Mouse (Mus musculus): ENCODE data around the gene Etfrf1. TPM values are rescaled to one million over a fixed set of nuclear protein-coding genes. Genes with fewer than 3 reads are reported as not detected.

The Etfrf1 gene
- polyA plus RNA-seq, 1 experiment from 2014 or later: 33.8 TPM

DNA sequence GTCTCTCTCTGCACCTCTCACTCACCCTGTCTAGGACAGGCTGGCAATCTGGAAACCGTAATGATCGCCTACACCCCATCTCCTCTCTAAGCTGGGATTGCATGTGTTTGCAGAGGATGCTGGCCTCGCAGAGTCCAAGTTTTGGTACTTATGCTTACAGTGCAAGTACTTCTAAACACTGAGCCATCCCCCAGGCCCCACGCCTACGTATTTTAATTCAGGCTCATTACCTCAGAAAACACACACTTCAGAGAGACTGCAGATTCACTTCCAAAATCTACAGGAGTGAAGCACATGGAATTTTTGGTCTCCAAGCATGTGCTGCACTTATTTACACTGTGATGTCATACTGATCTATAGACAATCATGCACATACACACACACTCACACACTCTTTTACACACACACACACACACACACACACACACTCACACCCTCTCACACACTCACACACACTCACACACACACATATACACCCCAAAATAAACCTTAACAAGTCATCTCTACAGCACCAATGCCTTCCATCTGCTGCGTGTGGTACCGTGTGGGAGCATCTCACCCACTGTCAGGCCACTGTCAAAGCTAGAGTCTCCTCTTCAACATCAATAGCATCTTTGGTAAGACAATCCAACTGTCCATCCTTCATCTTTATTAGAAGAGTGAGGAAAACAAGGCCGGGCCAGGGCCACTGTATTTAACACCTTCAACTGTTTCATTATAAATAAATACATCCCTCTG, 12.8 kb upstream of the Etfrf1 start:
- 95% methylated on average over 8 of the region's 8 CpGs for whole genome bisulfite sequencing
- Histone ChIP-seq H3K4me1 (replicated peaks) (no peaks in the 10 kb centered on the region), H3K27me3 (no peaks in the 10 kb centered on the region), H3K4me2 (replicated peaks) (no peak overlapping the region), H3K4me3 (replicated peaks) (no peak overlapping the region), H3K36me3 (no peaks in the 10 kb centered on the region), H3K9me3 (no peaks in the 10 kb centered on the region), H3K9ac (replicated peaks) (no peak overlapping the region), H3K27ac (no peak overlapping the region)
- no peak for ATAC-seq

DNA sequence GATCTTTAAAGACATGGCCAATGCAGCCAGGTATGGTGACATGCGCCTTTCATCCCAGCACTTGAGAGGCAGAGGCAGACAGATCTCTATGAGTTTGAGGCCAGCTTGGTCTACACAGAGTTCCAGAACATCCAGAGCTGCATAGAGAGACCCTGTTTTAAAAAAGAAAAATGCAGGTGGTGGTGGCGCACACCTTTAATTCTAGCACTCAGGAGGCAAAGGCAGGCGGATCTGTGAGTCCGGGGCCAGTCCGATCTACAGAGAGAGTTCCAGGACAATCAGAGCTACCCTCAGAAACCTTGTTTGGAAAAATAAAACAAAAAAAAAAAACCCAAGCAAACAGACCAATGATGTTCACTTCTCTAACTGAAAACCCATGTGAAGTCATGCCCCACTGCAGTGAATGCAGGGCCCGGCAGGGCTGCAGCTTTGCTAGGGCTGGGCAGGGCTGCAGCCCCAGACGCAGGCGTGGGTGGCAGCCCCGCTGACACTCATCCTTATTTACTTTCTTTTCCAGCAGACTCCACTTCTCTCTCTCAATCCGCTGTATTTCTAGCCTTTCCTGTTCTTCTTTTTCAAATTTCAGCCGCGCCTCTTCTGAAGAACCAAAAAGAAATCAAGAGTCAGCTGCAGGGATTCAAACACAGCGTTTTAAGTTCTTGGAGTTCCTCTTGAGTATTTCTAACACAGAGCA, 8.4 kb upstream of the Etfrf1 start:
- H3K36me3 ChIP-seq: no peaks in the 10 kb centered on the region
- H3K4me2 ChIP-seq (replicated peaks): no peak overlapping the region
- WGBS: 85% methylated on average over 13 of the region's 13 CpGs
- H3K27me3 ChIP-seq: no peaks in the 10 kb centered on the region
- H3K4me3 ChIP-seq (replicated peaks): no peak overlapping the region
- H3K27ac ChIP-seq: no peak overlapping the region
- H3K4me1 ChIP-seq (replicated peaks): no peaks in the 10 kb centered on the region
- H3K9me3 ChIP-seq: no peaks in the 10 kb centered on the region
- 0 out of 2 replicates have a peak overlapping the region, but pooled peaks have one; percentile 3 for H3K9ac ChIP-seq (replicated peaks)
- ATAC-seq: no peak

DNA sequence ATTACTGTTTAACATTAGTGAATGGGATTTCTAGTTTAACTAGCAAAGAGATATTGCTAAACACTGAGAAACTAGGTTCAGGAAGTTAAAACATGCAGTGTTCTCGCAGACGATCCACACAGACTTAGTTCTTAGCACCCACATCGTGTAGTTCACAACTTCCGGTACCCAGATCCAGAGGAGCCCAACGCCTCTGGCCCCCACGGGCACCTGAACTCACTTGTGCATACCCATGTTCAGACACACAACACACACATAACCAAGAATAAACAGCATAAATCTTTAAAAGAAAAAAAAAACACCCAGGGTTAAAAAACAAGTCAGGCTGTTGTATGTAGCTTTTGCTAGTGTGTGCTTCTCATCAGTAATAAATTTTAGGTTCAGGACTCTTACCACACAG, 6.5 kb upstream of the Etfrf1 start:
- ATAC-seq: no peak
- 92% methylated on average over 6 of the region's 6 CpGs for WGBS

DNA sequence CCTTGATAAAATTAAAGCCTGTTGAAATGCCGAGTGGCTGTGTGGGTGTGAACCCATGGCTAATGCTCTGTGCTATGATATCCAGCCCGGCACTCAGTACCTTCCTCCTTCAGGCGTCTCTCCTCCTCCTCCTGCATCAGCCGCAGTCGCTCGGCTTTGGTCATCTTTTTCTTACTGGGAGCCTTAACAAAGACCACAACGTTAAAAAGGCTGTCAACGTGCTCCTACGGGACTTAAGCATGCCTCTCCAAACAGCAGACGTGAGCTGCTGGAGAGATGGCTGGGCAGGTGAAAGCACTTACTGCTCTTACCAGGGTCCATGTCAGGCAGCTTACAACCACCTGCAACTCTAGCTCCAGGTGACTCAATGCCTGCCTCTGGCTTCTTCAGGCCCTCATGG, 5.8 kb upstream of the Etfrf1 start:
- no peaks in the 10 kb centered on the region for H3K36me3 ChIP-seq
- H3K4me3 ChIP-seq (replicated peaks): no peak overlapping the region
- no peak overlapping the region for H3K27ac ChIP-seq
- H3K9ac ChIP-seq (replicated peaks): no peak overlapping the region
- H3K4me2 ChIP-seq (replicated peaks): no peak overlapping the region
- 76% methylated on average over 10 of the region's 10 CpGs for WGBS
- no peak for ATAC-seq
- no peaks in the 10 kb centered on the region for H3K9me3 ChIP-seq
- peaks cover 4% of the 10 kb centered on the region for H3K4me1 ChIP-seq (replicated peaks)
- H3K27me3 ChIP-seq: no peaks in the 10 kb centered on the region

More for the DNA sequence above, 6.5 kb upstream of the Etfrf1 start:
- Histone ChIP-seq H3K4me3 (replicated peaks) (no peak overlapping the region), H3K36me3 (no peaks in the 10 kb centered on the region), H3K27ac (no peak overlapping the region), H3K4me2 (replicated peaks) (no peak overlapping the region), H3K9ac (replicated peaks) (no peak overlapping the region), H3K27me3 (no peaks in the 10 kb centered on the region), H3K4me1 (replicated peaks) (no peaks in the 10 kb centered on the region), H3K9me3 (no peaks in the 10 kb centered on the region)

DNA sequence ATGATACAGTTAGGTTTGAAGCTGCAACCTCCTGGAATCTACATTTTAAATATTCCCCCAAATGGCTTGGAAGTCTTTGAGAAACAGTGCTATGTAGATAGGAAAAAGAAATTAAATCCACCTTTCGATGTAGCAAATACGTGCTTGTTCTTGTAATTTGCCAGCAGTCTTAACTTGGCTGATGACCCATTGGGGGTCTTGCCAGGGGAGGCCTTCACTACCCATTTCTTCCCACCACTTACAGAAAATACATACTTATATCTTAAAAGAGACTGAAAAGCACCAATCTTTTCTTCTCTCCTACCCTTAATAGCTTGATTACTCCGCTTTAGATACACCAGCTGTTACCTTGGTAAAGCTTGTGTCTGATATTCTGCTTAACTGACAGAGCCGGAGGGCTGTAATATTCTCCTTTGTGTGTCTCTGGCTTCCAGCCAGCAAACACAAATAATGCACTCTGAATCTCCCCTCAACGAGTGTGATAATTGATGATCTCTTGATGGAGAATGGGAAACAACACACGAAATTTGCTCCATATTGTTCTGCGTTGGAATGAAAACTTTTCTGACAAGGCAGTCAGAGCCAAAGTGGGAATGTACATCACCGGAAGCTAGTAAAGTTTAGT, 766 bp upstream of the Etfrf1 start:
- peaks cover 19% of the 10 kb centered on the region for H3K4me1 ChIP-seq (replicated peaks)
- H3K4me3 ChIP-seq (replicated peaks): peak overlapping the region; percentile 63
- H3K27ac ChIP-seq: no peak overlapping the region
- no peaks in the 10 kb centered on the region for H3K9me3 ChIP-seq
- H3K4me2 ChIP-seq (replicated peaks): peak overlapping the region; percentile 64
- 34% methylated on average over 8 of the region's 8 CpGs for WGBS
- H3K9ac ChIP-seq (replicated peaks): no peak overlapping the region
- H3K27me3 ChIP-seq: no peaks in the 10 kb centered on the region
- no peak for ATAC-seq
- H3K36me3 ChIP-seq: no peaks in the 10 kb centered on the region

DNA sequence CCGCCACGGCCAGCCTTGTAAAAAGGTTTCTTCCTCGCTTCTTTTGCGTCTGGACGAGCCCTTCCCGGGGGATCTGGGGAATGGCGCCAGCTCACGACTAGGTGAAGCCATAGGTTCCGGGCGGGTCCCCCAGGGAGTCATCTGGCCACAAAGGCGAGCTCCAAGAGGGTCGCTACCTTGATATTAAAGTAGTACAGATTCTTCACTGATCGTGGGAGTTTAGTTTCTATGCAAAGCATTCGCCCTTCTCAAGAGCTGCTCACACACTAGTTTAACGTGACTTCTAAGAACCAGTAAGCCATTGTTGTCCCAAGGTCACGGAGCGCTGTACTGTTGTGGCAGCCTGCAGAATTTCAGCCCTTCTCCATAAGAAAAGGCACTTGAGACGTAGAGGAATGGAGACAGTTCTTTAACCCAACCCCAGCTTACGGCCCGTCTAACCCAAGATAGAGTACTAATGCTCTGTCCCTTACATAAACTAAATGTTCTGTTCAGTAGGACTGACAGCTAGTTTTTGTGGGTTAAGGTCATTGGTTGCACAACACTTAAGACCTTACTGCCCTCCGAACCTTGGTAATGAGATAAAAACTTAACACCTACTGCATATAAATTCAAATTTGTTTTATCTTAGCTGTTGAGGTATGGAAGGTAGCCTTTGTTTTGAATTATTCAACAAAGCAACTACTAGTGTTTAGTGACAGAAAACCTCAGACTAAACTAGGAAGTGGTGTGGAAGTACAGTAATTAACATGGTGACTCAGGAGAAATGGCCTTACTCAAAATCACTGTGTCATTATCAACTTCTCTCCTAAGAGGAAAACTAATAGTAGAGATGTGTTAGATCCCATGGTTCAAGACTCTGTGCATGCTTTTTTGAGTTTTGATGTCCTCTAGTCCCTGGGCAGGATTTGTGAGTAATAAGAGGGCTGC, 707 bp downstream of the Etfrf1 start:
- Histone ChIP-seq H3K27me3 (no peaks in the 10 kb centered on the region), H3K4me2 (replicated peaks) (peak overlapping the region; percentile 74), H3K36me3 (0 out of 2 replicates have a peak, but pooled peaks cover 2% of the 10 kb centered on the region), H3K9ac (replicated peaks) (peak overlapping the region; percentile 80), H3K4me3 (replicated peaks) (peak overlapping the region; percentile 63), H3K9me3 (no peaks in the 10 kb centered on the region), H3K4me1 (replicated peaks) (peaks cover 19% of the 10 kb centered on the region), H3K27ac (peak overlapping the region; percentile 95)
- WGBS: 4% methylated on average over 21 of the region's 21 CpGs
- ATAC-seq: no peak

DNA sequence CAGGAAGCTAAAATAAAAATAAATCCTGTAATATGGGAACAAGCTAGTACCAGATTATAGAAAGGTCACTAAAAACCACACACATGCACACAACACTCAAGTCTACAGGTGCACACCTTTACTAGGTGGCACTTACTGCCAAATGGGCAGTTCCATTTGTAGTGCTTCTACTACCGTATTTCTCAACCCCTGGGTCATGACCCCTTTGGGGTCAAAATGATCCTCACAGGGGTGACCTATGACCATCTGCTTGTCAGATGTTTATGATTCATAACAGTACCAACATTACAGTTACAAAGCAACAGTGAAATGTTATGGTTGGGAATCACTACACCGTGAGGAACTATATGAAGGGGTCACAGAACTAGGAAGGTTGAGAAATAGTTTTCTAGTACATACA, 3.0 kb downstream of the Etfrf1 start:
- Histone ChIP-seq H3K4me2 (replicated peaks) (no peak overlapping the region), H3K9me3 (no peaks in the 10 kb centered on the region), H3K27me3 (no peaks in the 10 kb centered on the region), H3K9ac (replicated peaks) (no peak overlapping the region), H3K4me3 (replicated peaks) (no peak overlapping the region), H3K27ac (no peak overlapping the region), H3K4me1 (replicated peaks) (peaks cover 19% of the 10 kb centered on the region), H3K36me3 (peaks cover 11% of the 10 kb centered on the region)
- 93% methylated on average over 2 of the region's 2 CpGs for WGBS
- no peak for ATAC-seq

DNA sequence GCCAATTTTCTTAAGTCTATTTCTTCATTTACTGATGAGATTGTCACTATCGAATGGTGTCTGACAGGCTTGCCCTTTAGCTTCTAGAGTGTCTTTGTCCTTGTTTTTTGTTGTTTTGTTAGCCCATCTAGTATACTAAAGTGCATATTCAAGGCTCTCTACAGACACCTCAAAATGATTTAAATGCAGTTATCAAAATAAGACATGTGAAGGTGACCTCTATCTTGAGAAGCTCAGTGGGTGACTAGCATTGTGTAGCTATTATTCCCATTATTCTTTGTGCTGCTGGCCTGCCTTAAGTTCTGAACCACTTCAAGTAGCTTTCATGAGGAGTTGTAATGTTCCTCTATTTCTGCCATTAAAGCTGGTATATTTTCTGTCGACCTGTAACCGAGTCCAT, 4.9 kb downstream of the Etfrf1 start:
- Histone ChIP-seq H3K4me1 (replicated peaks) (peaks cover 10% of the 10 kb centered on the region), H3K36me3 (peaks cover 22% of the 10 kb centered on the region)

DNA sequence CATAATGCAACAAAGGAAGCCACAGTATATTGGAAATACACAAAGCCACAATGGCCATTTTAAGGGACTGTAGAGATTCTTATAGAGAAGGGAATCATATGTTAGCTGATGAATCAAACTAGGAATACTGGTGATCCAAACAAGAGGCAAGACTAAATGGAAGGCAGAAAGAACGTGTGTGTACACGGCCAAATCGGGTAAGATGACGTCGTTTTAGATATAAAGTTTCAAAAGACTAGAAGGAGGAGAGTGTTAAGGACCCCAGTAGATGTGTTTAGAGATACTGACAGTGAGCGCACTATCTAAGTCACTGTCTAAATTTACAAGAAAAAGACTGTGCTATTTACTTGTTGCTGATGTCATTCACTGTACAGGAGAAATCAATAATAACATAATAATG, 13.3 kb downstream of the Etfrf1 start:
- Histone ChIP-seq H3K27me3 (no peaks in the 10 kb centered on the region), H3K4me1 (replicated peaks) (no peaks in the 10 kb centered on the region), H3K9ac (replicated peaks) (no peak overlapping the region), H3K36me3 (peaks cover 11% of the 10 kb centered on the region), H3K9me3 (no peaks in the 10 kb centered on the region), H3K4me2 (replicated peaks) (no peak overlapping the region), H3K27ac (no peak overlapping the region), H3K4me3 (replicated peaks) (no peak overlapping the region)
- ATAC-seq: no peak
- 95% methylated on average over 6 of the region's 6 CpGs for WGBS

More for the DNA sequence above, 4.9 kb downstream of the Etfrf1 start:
- ATAC-seq: no peak
- Histone ChIP-seq H3K9ac (replicated peaks) (no peak overlapping the region), H3K4me3 (replicated peaks) (no peak overlapping the region), H3K9me3 (no peaks in the 10 kb centered on the region), H3K27ac (no peak overlapping the region), H3K4me2 (replicated peaks) (no peak overlapping the region), H3K27me3 (no peaks in the 10 kb centered on the region)
- WGBS: 93% methylated on average over 3 of the region's 3 CpGs

DNA sequence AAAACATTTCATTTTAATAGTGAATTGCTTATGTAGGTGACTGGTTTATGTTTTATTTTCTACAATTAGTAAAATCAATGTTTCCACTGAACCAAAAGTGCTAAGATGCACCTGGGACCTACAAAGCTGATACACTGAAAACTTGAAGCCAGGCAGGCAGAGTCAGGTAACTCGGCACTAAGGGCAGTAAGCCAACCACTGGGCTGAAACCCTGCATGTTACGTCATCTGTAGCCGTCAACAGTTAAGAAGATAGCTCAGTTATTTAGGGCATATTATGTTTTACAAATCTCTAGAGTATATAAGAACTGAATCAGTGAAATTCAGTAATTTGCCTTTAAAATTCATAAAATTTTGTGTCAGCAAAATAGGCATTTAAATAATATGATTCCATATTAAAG, 15.4 kb downstream of the Etfrf1 start:
- Histone ChIP-seq H3K9ac (replicated peaks) (no peak overlapping the region), H3K4me3 (replicated peaks) (no peak overlapping the region), H3K36me3 (peaks cover 10% of the 10 kb centered on the region), H3K27me3 (no peaks in the 10 kb centered on the region), H3K4me1 (replicated peaks) (no peaks in the 10 kb centered on the region), H3K27ac (no peak overlapping the region), H3K9me3 (no peaks in the 10 kb centered on the region), H3K4me2 (replicated peaks) (no peak overlapping the region)
- no peak for ATAC-seq
- 95% methylated on average over 3 of the region's 3 CpGs for WGBS

DNA sequence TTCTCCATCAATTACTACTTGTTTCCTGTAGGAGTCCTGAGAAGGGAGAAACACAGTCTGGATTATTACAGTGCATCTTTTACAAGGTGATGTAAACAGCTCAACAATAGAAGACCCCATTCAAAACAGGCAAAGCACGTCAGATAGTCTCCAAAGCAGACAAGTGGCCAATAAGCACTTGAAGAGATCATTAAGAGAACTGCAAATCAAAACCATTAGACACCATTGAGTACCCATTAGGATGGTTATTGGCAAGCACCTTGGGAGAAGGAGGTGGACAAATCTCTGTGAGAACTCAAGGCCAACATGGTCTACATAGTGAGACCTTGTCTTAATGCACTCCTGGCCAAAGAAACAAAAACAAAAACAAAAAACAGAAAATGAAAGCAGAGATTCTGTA, 23.5 kb downstream of the Etfrf1 start:
- H3K4me2 ChIP-seq (replicated peaks): no peak overlapping the region
- no peak overlapping the region for H3K9ac ChIP-seq (replicated peaks)
- no peak overlapping the region for H3K27ac ChIP-seq
- no peaks in the 10 kb centered on the region for H3K9me3 ChIP-seq
- no peak for ATAC-seq
- no peaks in the 10 kb centered on the region for H3K27me3 ChIP-seq
- no peaks in the 10 kb centered on the region for H3K4me1 ChIP-seq (replicated peaks)
- peaks cover 19% of the 10 kb centered on the region for H3K36me3 ChIP-seq
- WGBS: 83% methylated on average over 1 of the region's 1 CpGs
- no peak overlapping the region for H3K4me3 ChIP-seq (replicated peaks)
